19 mouse cellular contexts compared by ENCODE assay signal in the genomic region with DNA sequence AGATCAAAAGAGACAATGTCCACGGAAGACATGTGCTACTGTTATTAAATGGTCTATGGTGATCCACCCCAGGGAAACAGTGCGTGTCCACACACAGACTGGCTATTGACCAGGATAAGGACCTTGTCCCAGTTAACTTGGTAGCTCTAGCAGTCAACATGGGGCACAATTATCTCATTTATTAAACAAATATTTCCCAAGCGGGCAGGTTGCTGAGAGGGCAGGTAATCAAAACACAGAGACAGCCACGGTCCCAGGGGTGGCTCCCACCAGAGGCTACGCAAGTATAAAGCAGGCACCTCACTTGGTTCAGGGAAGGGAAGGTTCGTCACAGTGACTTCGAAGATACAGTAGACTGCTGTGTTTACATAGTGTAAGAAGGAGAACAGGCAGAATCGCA.
DNase-seq lines count a peak whose midpoint lies in the region; ATAC-seq and TF ChIP-seq lines count a peak whose summit lies in the region.
"Had no signal": no experiment of that assay in that cellular context is flagged by ENCODE, and none has a peak within 500 bp of the region (broad histone marks: within the 10 kb centered on the region; RNA-seq: fewer than 3 reads in every experiment).

No protein-coding gene starts in this region.

- no peak for DNase-seq in intestine, embryonic 14.5 days (ENCODE audit: low spot score)
- DNase-seq in lung, postnatal 0 days (ENCODE audit: low spot score): no peak
- no peak for DNase-seq in lung, postnatal 36 days
- no peak for DNase-seq in stomach, postnatal 0 days (ENCODE audit: low spot score)
- DNase-seq: adrenal gland, adult 2 months; adrenal gland, postnatal 36 days; cerebellum, adult 11 months; cerebellum, adult 8-10 months; gastrocnemius, postnatal 25 days had no signal

- WGBS in intestine, embryonic 14.5 days: 54% methylated on average over 8 of the region's 8 CpGs
- WGBS in intestine, postnatal 0 days: 59% methylated on average over 8 of the region's 8 CpGs
- WGBS in lung, postnatal 0 days: 55% methylated on average over 8 of the region's 8 CpGs
- WGBS in stomach, postnatal 0 days: 53% methylated on average over 8 of the region's 8 CpGs

- H3K27ac ChIP-seq in intestine, embryonic 14.5 days (ENCODE audit: low read depth): peak overlapping the region; percentile 22; the same call in 1 of the 2 replicates
- no peak overlapping the region for H3K27ac ChIP-seq in intestine, postnatal 0 days (ENCODE audit: low read depth, low read length)
- no peak overlapping the region for H3K27ac ChIP-seq in lung, postnatal 0 days (ENCODE audit: low read length)
- H3K27ac ChIP-seq in brown adipose tissue, adult 24 weeks (replicated peaks; ENCODE audit: low read depth, low read length): peak overlapping the region; percentile 49
- no peak overlapping the region for H3K27ac ChIP-seq in stomach, postnatal 0 days (replicated peaks)
- H3K27ac ChIP-seq: embryonic facial prominence, embryonic 12.5 days; forebrain, embryonic 12.5 days; hindbrain, embryonic 15.5 days had no signal

- H3K36me3 ChIP-seq in intestine, embryonic 14.5 days (ENCODE audit: control insufficient read depth, insufficient read depth, low read length): no peaks in the 10 kb centered on the region
- H3K36me3 ChIP-seq in intestine, postnatal 0 days (ENCODE audit: control insufficient read depth, insufficient read depth): no peaks in the 10 kb centered on the region
- H3K36me3 ChIP-seq in lung, postnatal 0 days (ENCODE audit: insufficient read depth, low read length): no peaks in the 10 kb centered on the region
- H3K36me3 ChIP-seq in stomach, postnatal 0 days (ENCODE audit: control insufficient read depth, insufficient read depth, low read length): no peaks in the 10 kb centered on the region
- H3K36me3 ChIP-seq: embryonic facial prominence, embryonic 12.5 days; forebrain, embryonic 12.5 days; heart, embryonic 12.5 days; hindbrain, embryonic 10.5 days; hindbrain, embryonic 15.5 days had no signal

- H3K27me3 ChIP-seq in intestine, embryonic 14.5 days (replicated peaks; ENCODE audit: control insufficient read depth, insufficient read depth, low read length): 0 out of 2 replicates have a peak, but pooled peaks cover 2% of the 10 kb centered on the region
- H3K27me3 ChIP-seq in intestine, postnatal 0 days (replicated peaks; ENCODE audit: control insufficient read depth, insufficient read depth, low read length): peaks cover 35% of the 10 kb centered on the region
- no peaks in the 10 kb centered on the region for H3K27me3 ChIP-seq in lung, postnatal 0 days (replicated peaks; ENCODE audit: insufficient read depth, low read length)
- H3K27me3 ChIP-seq in stomach, postnatal 0 days (ENCODE audit: control insufficient read depth, insufficient read depth, low read length): no peaks in the 10 kb centered on the region
- H3K27me3 ChIP-seq: CH12.LX; embryonic facial prominence, embryonic 12.5 days had no signal

- no peak for ATAC-seq in intestine, embryonic 14.5 days (replicated peaks; ENCODE audit: low FRiP score, low TSS enrichment, low read depth)
- no peak; the same call in 1 of the 2 replicates for ATAC-seq in intestine, postnatal 0 days
- ATAC-seq in lung, postnatal 0 days: peak; percentile 6; the same call in 1 of the 2 replicates
- peak; percentile 55 for ATAC-seq in stomach, postnatal 0 days (ENCODE audit: low FRiP score, low TSS enrichment)
- no peak for ATAC-seq in erythroblast, adult 5-6 weeks (replicated peaks; ENCODE audit: low FRiP score, poor library complexity, severe bottlenecking)
- ATAC-seq: forebrain, embryonic 16.5 days had no signal

- no peaks in the 10 kb centered on the region for H3K9me3 ChIP-seq in intestine, embryonic 14.5 days (ENCODE audit: control insufficient read depth, low read length)
- no peaks in the 10 kb centered on the region for H3K9me3 ChIP-seq in intestine, postnatal 0 days (ENCODE audit: control insufficient read depth)
- H3K9me3 ChIP-seq in lung, postnatal 0 days (ENCODE audit: low read length): no peaks in the 10 kb centered on the region
- H3K9me3 ChIP-seq in stomach, postnatal 0 days (ENCODE audit: control insufficient read depth, low read length): no peaks in the 10 kb centered on the region
- H3K9me3 ChIP-seq: embryonic facial prominence, embryonic 12.5 days; forebrain, embryonic 12.5 days; heart, embryonic 12.5 days; hindbrain, embryonic 10.5 days; hindbrain, embryonic 15.5 days had no signal

- H3K4me3 ChIP-seq in intestine, embryonic 14.5 days (ENCODE audit: low read depth, low read length): no peak overlapping the region
- no peak overlapping the region for H3K4me3 ChIP-seq in intestine, postnatal 0 days (ENCODE audit: low read depth, low read length)
- no peak overlapping the region for H3K4me3 ChIP-seq in lung, postnatal 0 days (ENCODE audit: low read depth, low read length)
- H3K4me3 ChIP-seq in brown adipose tissue, adult 24 weeks (ENCODE audit: insufficient read depth, low read depth, low read length): no peak overlapping the region
- H3K4me3 ChIP-seq in stomach, postnatal 0 days (ENCODE audit: low read depth, low read length): no peak overlapping the region
- H3K4me3 ChIP-seq: embryonic facial prominence, embryonic 12.5 days; forebrain, embryonic 12.5 days; heart, embryonic 12.5 days; hindbrain, embryonic 10.5 days; hindbrain, embryonic 15.5 days had no signal

- H3K4me1 ChIP-seq in intestine, embryonic 14.5 days (replicated peaks; ENCODE audit: control insufficient read depth, insufficient read depth, low read length): peaks cover 9% of the 10 kb centered on the region
- no peaks in the 10 kb centered on the region for H3K4me1 ChIP-seq in intestine, postnatal 0 days (replicated peaks; ENCODE audit: control insufficient read depth, insufficient read depth, low read length)
- H3K4me1 ChIP-seq in lung, postnatal 0 days (ENCODE audit: insufficient read depth, low read depth, low read length): no peaks in the 10 kb centered on the region
- peaks cover 4% of the 10 kb centered on the region; the same call in 1 of the 2 replicates for H3K4me1 ChIP-seq in brown adipose tissue, adult 24 weeks (ENCODE audit: control insufficient read depth, insufficient read depth, insufficient read length, low read length)
- 0 out of 2 replicates have a peak, but pooled peaks cover 3% of the 10 kb centered on the region for H3K4me1 ChIP-seq in stomach, postnatal 0 days (replicated peaks; ENCODE audit: control insufficient read depth, insufficient read depth)
- H3K4me1 ChIP-seq: embryonic facial prominence, embryonic 12.5 days; hindbrain, embryonic 15.5 days had no signal

- no peak for TF ChIP-seq CTCF in intestine, postnatal 0 days (IDR thresholded peaks at IDR 0.05; ENCODE audit: low read depth)
- TF ChIP-seq CTCF in lung, postnatal 0 days (IDR thresholded peaks at IDR 0.05): no peak
- no peak for TF ChIP-seq CTCF in stomach, postnatal 0 days (IDR thresholded peaks at IDR 0.05; ENCODE audit: low read depth)

- no peak for TF ChIP-seq EP300 in lung, postnatal 0 days (IDR thresholded peaks at IDR 0.05)
- TF ChIP-seq EP300 in stomach, postnatal 0 days (optimal IDR thresholded peaks at IDR 0.05): no peak

- H3K9ac ChIP-seq in intestine, embryonic 14.5 days (ENCODE audit: low read length): no peak overlapping the region
- H3K9ac ChIP-seq in intestine, postnatal 0 days (ENCODE audit: low read depth, low read length): no peak overlapping the region
- no peak overlapping the region for H3K9ac ChIP-seq in lung, postnatal 0 days (replicated peaks; ENCODE audit: low read depth)
- no peak overlapping the region for H3K9ac ChIP-seq in stomach, postnatal 0 days (ENCODE audit: low read length)
- H3K9ac ChIP-seq: embryonic facial prominence, embryonic 12.5 days; forebrain, embryonic 12.5 days; heart, embryonic 12.5 days; hindbrain, embryonic 15.5 days had no signal

- H3K4me2 ChIP-seq in intestine, embryonic 14.5 days (ENCODE audit: low read length): no peak overlapping the region
- no peak overlapping the region for H3K4me2 ChIP-seq in intestine, postnatal 0 days (replicated peaks; ENCODE audit: low read depth)
- H3K4me2 ChIP-seq in lung, postnatal 0 days (replicated peaks; ENCODE audit: low read depth, low read length): no peak overlapping the region
- H3K4me2 ChIP-seq in stomach, postnatal 0 days (replicated peaks; ENCODE audit: low read depth): no peak overlapping the region
- H3K4me2 ChIP-seq: embryonic facial prominence, embryonic 12.5 days; forebrain, embryonic 12.5 days; heart, embryonic 12.5 days; hindbrain, embryonic 15.5 days had no signal

Comparison
In these comparisons a context has a peak if more than half of its experiments do, and no peak if none do; other contexts are left out.
1. H3K27ac ChIP-seq: peak in intestine, embryonic 14.5 days (single experiment) and brown adipose tissue, adult 24 weeks (single experiment); none in intestine, postnatal 0 days (single experiment), lung, postnatal 0 days (single experiment) and stomach, postnatal 0 days (single experiment).
2. ATAC-seq: peak in lung, postnatal 0 days (single experiment) and stomach, postnatal 0 days (single experiment); none in intestine, embryonic 14.5 days (single experiment), intestine, postnatal 0 days (single experiment) and erythroblast, adult 5-6 weeks (single experiment).